Mouse (Mus musculus) stomach, embryonic 15.5 days (tissue): ENCODE measurements around the gene Arhgef9. TPM values are rescaled to one million over a fixed set of nuclear protein-coding genes. Genes with fewer than 3 reads are reported as not detected.

Source experiments
- ATAC-seq: fragments of 200-750 bp; cut with Nextera tagmentation; 2 replicates; pipeline ENCODE4 v1.8.0; 2017; ENCODE audit warnings: low read depth, moderate number of reproducible peaks, moderate TSS enrichment; ENCODE audit not compliant: insufficient read depth, low FRiP score
- H3K27ac ChIP-seq: fragments of 300-500 bp; sonication (generic); 2 replicates; pipeline ENCODE4 v1.5.1; 2015; ENCODE audit warnings: mild to moderate bottlenecking, inconsistent platforms
- H3K27me3 ChIP-seq: fragments of 300-500 bp; sonication (generic); replicated peaks from 2 replicates; pipeline ENCODE4 v1.6.1; 2015; ENCODE audit warnings: inconsistent platforms
- H3K36me3 ChIP-seq: fragments of 300-500 bp; sonication (generic); 2 replicates; pipeline ENCODE4 v1.6.1; 2015; ENCODE audit warnings: inconsistent platforms
- H3K4me1 ChIP-seq: fragments of 300-500 bp; sonication (generic); 2 replicates; pipeline ENCODE4 v1.6.1; 2015; ENCODE audit warnings: inconsistent platforms
- H3K4me2 ChIP-seq: fragments of 300-500 bp; sonication (generic); 2 replicates; pipeline ENCODE4 v1.6.1; 2015; ENCODE audit warnings: mild to moderate bottlenecking, inconsistent platforms
- H3K4me3 ChIP-seq: fragments of 300-500 bp; sonication (generic); replicated peaks from 2 replicates; pipeline ENCODE4 v1.5.1; 2015; ENCODE audit warnings: inconsistent platforms
- H3K9ac ChIP-seq: fragments of 300-500 bp; sonication (generic); 2 replicates; pipeline ENCODE4 v1.6.1; 2015; ENCODE audit warnings: inconsistent platforms
- H3K9me3 ChIP-seq: fragments of 300-500 bp; sonication (generic); 2 replicates; pipeline ENCODE4 v1.6.1; 2016; ENCODE audit warnings: inconsistent platforms
- WGBS: fragments of 180-500 bp; shearing (Covaris S2); methylation state at CpG from one replicate; pipeline ENCODE4 v1.1.7; 2015; 5-methylcytosine and 5-hydroxymethylcytosine counted together
- polyA plus RNA-seq: library from polyadenylated mRNA; unstranded; fragments of >200 nt; fragmentation: Nextera tagmentation; extraction: Ambion mirVana; gene quantifications from 2 replicates; pipeline ENCODE4 v1.2.1, GENCODE M21; 2015

Arhgef9 gene
- 12.7 and 13.6 TPM in 2 replicates for polyA plus RNA-seq

GRCm38 (mm10) chrX:95196104-95196919, at the start of gene Arhgef9:
Arhgef9 (minus strand) TSS chrX:95196856.
- Histone ChIP-seq H3K4me1 (no peaks in the 10 kb centered on the region), H3K27me3 (no peaks in the 10 kb centered on the region), H3K27ac (no peak within 1 kb of the TSS), H3K4me2 (peak within 1 kb of the TSS; percentile 60), H3K9me3 (no peaks in the 10 kb centered on the region), H3K4me3 (peak within 1 kb of the TSS; percentile 42), H3K36me3 (no peaks in the 10 kb centered on the region), H3K9ac (peak within 1 kb of the TSS; percentile 16; the same call in 1 of the 2 replicates)
- WGBS, result 21% methylated on average over 24 of the region's 24 CpGs
- no peak; the same call in 1 of the 2 replicates for ATAC-seq

DNA sequence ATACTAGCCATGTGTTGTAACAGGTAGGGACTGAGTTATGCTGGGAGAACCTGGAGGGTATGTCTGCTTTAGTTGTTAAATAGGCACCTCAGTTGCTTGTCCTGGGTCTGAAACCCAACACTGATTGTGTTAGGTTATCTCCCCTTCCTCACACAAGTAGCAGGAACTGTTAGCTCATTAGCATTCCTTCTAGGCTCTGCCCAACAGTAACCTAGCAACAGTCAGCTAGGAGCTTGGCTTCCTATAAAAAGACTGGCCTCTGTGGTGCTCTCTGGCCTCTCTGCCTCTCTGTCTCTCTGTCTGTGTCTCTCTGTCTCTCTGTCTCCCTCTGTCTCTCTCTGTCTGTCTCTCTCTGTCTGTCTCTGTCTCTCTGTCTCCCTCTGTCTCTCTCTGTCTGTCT, 42.2 kb upstream of the Arhgef9 start:
- no peak overlapping the region for H3K4me2 ChIP-seq
- no peaks in the 10 kb centered on the region for H3K36me3 ChIP-seq
- no peak overlapping the region for H3K27ac ChIP-seq
- H3K9me3 ChIP-seq, result no peaks in the 10 kb centered on the region
- no peak overlapping the region for H3K4me3 ChIP-seq
- H3K4me1 ChIP-seq, result no peaks in the 10 kb centered on the region
- no peak overlapping the region for H3K9ac ChIP-seq
- ATAC-seq, result no peak
- H3K27me3 ChIP-seq, result no peaks in the 10 kb centered on the region

GRCm38 (mm10) chrX:95195363-95196103, 1.1 kb downstream of the Arhgef9 start:
- peak; percentile 14; the same call in 1 of the 2 replicates for ATAC-seq
- Histone ChIP-seq H3K27me3 (no peaks in the 10 kb centered on the region), H3K27ac (no peak overlapping the region)

DNA sequence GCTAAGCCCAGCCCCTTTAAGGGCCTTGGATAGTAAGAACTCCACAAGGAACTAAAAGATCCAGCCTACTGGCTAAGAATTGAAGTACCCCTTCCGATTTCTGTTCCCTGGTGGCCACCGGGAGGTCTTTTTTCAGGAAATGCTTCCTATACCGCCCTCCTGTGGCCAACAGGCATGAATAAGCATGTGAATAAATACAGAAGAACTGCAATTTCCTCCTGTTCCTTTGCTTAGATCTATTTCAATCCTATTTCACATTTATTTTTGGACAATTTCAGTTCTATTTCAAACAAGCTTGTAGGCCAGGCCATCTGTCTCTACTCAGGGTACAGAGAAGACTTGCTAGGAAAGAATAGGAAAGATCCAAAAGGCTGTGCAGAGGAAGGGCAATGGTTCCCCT, 20.7 kb downstream of the Arhgef9 start:
- Histone ChIP-seq H3K4me3 (no peak overlapping the region), H3K9me3 (no peaks in the 10 kb centered on the region), H3K9ac (no peak overlapping the region), H3K4me2 (no peak overlapping the region), H3K4me1 (no peaks in the 10 kb centered on the region), H3K27ac (no peak overlapping the region), H3K36me3 (no peaks in the 10 kb centered on the region), H3K27me3 (no peaks in the 10 kb centered on the region)
- no peak for ATAC-seq
- 23% methylated on average over 3 of the region's 3 CpGs for WGBS

More at GRCm38 (mm10) chrX:95195363-95196103, 1.1 kb downstream of the Arhgef9 start:
- peak overlapping the region; percentile 60 for H3K4me2 ChIP-seq
- no peaks in the 10 kb centered on the region for H3K4me1 ChIP-seq
- no peaks in the 10 kb centered on the region for H3K36me3 ChIP-seq
- H3K4me3 ChIP-seq, result peak overlapping the region; percentile 42
- 53% methylated on average over 3 of the region's 3 CpGs for WGBS
- H3K9ac ChIP-seq, result no peak overlapping the region
- no peaks in the 10 kb centered on the region for H3K9me3 ChIP-seq

DNA sequence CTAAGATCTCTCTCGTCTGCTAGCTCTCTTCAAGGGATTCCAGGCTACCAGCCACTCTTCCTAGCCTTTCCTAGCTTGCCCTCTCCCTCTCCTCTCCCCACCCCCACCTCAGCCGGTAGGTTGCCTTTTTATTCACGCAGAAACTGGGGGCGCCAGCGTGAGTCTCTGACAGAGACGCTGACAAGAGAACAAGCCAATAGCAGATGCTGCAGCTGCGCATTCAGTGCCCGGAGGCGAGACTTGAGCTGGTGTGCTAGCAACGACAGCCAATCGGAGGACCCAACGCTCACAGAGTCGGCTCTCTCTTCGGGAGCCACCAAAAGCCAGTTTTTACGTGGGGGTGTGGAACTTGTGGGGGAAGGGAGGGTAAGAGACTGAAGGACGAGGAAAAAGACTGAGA, 30.3 kb downstream of the Arhgef9 start:
- Histone ChIP-seq H3K4me2 (peak overlapping the region; percentile 51), H3K27me3 (no peaks in the 10 kb centered on the region), H3K4me3 (peak overlapping the region; percentile 48), H3K9me3 (no peaks in the 10 kb centered on the region), H3K36me3 (no peaks in the 10 kb centered on the region), H3K9ac (peak overlapping the region; percentile 32; the same call in 1 of the 2 replicates), H3K4me1 (no peaks in the 10 kb centered on the region), H3K27ac (peak overlapping the region; percentile 81)
- 10% methylated on average over 16 of the region's 16 CpGs for WGBS
- peak; percentile 97 for ATAC-seq

GRCm38 (mm10) chrX:95165671-95166127, 31.0 kb downstream of the Arhgef9 start:
- Histone ChIP-seq H3K36me3 (no peaks in the 10 kb centered on the region), H3K9me3 (no peaks in the 10 kb centered on the region), H3K27me3 (no peaks in the 10 kb centered on the region), H3K27ac (peak overlapping the region; percentile 81), H3K4me2 (peak overlapping the region; percentile 51), H3K4me1 (no peaks in the 10 kb centered on the region), H3K4me3 (peak overlapping the region; percentile 48), H3K9ac (peak overlapping the region; percentile 32; the same call in 1 of the 2 replicates)
- no peak for ATAC-seq
- WGBS, result 27% methylated on average over 9 of the region's 9 CpGs

DNA sequence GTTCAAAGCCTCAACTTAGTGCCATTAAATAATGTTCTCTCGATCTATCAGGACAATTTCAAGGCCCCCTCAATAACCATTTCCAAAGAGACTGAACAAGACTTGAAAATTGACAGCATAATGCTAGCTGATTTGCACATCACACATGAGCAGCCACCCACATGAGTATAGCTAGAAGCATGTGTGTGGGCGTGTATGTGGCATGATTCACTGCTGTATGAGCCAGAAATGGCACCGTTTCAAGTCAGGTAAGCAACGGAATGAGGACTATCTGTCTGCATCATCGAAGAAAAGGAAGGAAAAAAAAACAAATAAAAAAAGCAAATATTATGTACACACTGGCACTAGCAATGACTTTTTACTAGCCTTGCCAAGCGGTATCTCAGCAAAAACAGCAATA, 32.5 kb downstream of the Arhgef9 start:
- Histone ChIP-seq H3K27me3 (no peaks in the 10 kb centered on the region), H3K4me2 (0 out of 2 replicates have a peak overlapping the region, but pooled peaks have one; percentile 6), H3K27ac (no peak overlapping the region), H3K9me3 (no peaks in the 10 kb centered on the region), H3K9ac (no peak overlapping the region), H3K4me1 (no peaks in the 10 kb centered on the region), H3K36me3 (no peaks in the 10 kb centered on the region), H3K4me3 (no peak overlapping the region)
- ATAC-seq, result no peak
- 55% methylated on average over 6 of the region's 6 CpGs for WGBS

DNA sequence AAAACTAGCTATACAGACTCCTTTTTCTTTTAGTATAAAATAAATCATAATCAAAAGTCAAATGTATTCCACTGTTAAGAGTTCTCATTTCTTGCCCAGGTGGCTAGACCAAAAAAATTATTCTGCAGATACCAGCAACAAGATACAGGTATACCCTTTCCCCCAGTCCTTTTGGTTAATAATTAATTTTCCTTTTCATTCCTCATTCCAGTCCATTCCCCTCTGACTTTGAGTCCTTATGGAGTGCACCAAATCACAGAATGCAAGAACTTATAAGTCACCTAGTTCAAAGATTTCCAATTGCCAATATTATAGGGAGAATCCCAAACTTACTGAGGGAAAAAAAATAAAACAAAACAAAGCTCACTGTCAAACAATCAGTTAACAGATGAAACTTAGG, 33.2 kb downstream of the Arhgef9 start:
- peak; percentile 68; the same call in 1 of the 2 replicates for ATAC-seq
- no peak overlapping the region for H3K9ac ChIP-seq

DNA sequence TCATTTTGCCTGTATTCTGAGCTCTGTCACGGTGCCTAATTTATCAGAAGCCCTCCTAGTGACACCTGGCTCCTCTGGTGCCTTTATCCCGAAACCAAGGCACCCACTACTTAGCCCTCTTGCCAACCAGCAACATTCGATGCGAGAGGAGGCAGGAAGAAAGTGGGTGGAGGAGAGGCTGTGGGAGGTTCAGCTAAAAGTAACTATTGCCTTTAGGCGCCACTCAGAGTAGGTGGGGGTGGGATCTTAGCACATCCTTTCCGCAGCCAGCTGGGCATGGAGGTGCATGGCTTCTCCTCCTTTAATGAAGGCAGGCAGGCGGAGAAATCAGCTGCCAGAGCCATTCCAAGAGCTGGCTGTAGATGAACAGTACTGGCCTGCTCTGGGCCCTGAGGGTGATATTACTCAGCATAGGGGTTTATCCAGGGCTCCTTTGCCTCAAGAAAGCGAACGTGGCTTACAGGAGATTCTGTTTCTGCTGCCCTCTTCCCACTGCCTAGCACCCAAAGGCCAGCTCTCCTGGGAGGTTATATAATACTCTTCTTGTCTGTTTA, 39.7 kb downstream of the Arhgef9 start:
- H3K4me3 ChIP-seq, result no peak overlapping the region
- H3K4me1 ChIP-seq, result no peaks in the 10 kb centered on the region
- H3K9me3 ChIP-seq, result no peaks in the 10 kb centered on the region
- WGBS, result 52% methylated on average over 9 of the region's 9 CpGs
- H3K36me3 ChIP-seq, result no peaks in the 10 kb centered on the region
- no peak for ATAC-seq
- no peak overlapping the region for H3K9ac ChIP-seq
- no peak overlapping the region for H3K4me2 ChIP-seq
- no peaks in the 10 kb centered on the region for H3K27me3 ChIP-seq
- H3K27ac ChIP-seq, result no peak overlapping the region

More for the DNA sequence above, 33.2 kb downstream of the Arhgef9 start:
- Histone ChIP-seq H3K36me3 (no peaks in the 10 kb centered on the region), H3K4me2 (no peak overlapping the region), H3K4me3 (no peak overlapping the region), H3K27me3 (no peaks in the 10 kb centered on the region), H3K4me1 (no peaks in the 10 kb centered on the region), H3K27ac (no peak overlapping the region), H3K9me3 (no peaks in the 10 kb centered on the region)

DNA sequence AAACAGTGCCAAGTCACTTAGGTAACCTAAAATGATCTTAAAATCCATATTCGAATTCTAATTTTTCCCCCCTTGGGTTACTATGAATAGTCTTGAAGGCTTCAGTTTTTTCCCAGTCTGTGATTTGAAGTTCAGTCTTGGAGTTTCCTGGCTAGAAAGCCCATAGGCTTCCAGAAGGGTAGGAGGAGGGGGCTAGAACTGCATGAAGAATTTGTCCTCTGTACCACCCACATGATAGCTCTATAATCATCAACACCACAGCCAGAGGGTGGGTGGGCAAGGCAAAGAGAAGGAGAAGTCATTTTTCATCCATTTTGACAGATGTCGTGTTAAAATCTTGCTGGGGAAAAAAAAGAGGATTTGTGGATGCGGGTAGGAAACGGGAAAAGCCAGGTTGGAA, 58.0 kb downstream of the Arhgef9 start:
- ATAC-seq, result no peak
- WGBS, result 70% methylated on average over 4 of the region's 4 CpGs
- Histone ChIP-seq H3K4me3 (no peak overlapping the region), H3K9me3 (no peaks in the 10 kb centered on the region), H3K9ac (no peak overlapping the region), H3K4me1 (no peaks in the 10 kb centered on the region), H3K4me2 (no peak overlapping the region), H3K27ac (no peak overlapping the region), H3K36me3 (no peaks in the 10 kb centered on the region), H3K27me3 (no peaks in the 10 kb centered on the region)

DNA sequence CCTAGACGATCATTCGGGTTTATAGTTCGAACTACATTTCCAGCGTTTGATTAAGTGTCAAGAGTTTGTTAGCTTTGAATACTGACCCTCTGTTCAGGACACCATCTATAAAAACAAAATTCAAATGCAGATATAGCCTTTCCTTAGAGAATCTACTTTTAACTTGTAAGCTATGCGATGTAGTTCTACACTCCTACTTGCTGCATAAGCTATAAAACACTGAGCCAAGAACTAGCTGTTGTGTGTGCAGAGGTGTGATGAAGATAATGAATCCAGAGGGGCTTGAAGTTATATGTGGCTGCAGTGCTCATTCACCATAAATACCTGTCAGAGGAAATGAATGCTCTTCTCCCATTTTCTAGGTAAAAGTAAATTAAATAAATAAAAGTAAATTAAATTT, 63.2 kb downstream of the Arhgef9 start:
- H3K9me3 ChIP-seq, result no peaks in the 10 kb centered on the region
- no peak overlapping the region for H3K27ac ChIP-seq
- H3K4me3 ChIP-seq, result no peak overlapping the region
- no peaks in the 10 kb centered on the region for H3K27me3 ChIP-seq
- WGBS, result 90% methylated on average over 5 of the region's 5 CpGs
- no peaks in the 10 kb centered on the region for H3K4me1 ChIP-seq
- no peak overlapping the region for H3K9ac ChIP-seq
- H3K36me3 ChIP-seq, result no peaks in the 10 kb centered on the region
- ATAC-seq, result no peak
- no peak overlapping the region for H3K4me2 ChIP-seq

DNA sequence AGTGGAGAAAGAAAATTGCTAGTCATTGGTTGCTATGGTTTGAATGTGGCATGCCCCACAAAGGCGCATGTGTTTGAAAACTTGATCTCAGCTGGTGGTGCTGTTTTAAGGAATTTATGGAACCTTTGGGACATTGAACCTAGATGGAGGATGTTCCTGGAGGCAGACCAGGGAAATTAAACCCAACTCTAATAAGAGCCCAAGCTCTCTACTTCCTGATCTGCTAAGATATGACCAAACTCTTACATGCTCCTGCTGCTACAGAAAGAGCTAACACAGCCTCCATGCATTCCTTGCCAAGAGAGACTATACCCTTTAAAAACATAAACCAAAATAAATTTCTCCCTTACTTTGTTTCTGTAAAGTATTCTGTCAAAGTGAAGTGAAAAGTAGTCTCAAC, 63.7 kb downstream of the Arhgef9 start:
- 96% methylated on average over 1 of the region's 1 CpGs for WGBS
- ATAC-seq, result no peak
- Histone ChIP-seq H3K36me3 (no peaks in the 10 kb centered on the region), H3K4me2 (no peak overlapping the region), H3K9ac (no peak overlapping the region), H3K4me3 (no peak overlapping the region), H3K27ac (no peak overlapping the region), H3K27me3 (no peaks in the 10 kb centered on the region), H3K9me3 (no peaks in the 10 kb centered on the region), H3K4me1 (no peaks in the 10 kb centered on the region)
